Mouse (Mus musculus): Measurements from ENCODE around the gene Slc35f3.

DNA sequence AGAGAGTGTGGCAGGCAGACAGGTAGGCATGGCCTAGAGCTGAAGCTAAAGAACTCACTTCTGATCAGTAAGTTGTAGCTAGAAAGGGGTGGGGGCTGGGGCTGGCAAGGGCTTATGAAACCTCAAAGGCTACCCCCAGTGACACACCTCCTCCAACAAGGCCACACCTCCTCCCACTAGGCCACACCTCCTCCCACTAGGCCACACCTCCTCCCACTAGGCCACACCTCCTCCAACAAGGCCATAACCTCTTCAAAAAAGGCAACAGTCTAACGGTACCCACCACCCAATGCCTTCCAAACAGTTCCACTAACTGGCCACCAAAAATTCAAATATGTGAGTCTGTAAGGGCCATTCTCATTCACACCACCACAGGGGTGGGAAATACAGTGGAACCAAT lies 54.9 kb downstream of the Slc35f3 start:
- no peak for TF ChIP-seq CTCF (IDR thresholded peaks at IDR 0.05; ENCODE audit: low read depth)
- no peak for TF ChIP-seq EP300 (IDR thresholded peaks at IDR 0.05; ENCODE audit: low read depth)
